Mouse (Mus musculus): ENCODE data around the gene Slc37a1. TPM values are rescaled to one million over a fixed set of nuclear protein-coding genes. Genes with fewer than 3 reads are reported as not detected.

Gene Slc37a1
- polyA plus RNA-seq, 1 experiment from 2014 or later, result 9.0 TPM

- H3K27me3 ChIP-seq (replicated peaks), result no peaks in the 10 kb centered on the region
- no peak for ATAC-seq (ENCODE audit: low FRiP score)
- H3K4me3 ChIP-seq (replicated peaks), result no peak overlapping the region
- H3K9ac ChIP-seq (replicated peaks), result no peak overlapping the region
- no peak overlapping the region for H3K27ac ChIP-seq (replicated peaks)
- peaks cover 21% of the 10 kb centered on the region for H3K4me1 ChIP-seq
- H3K36me3 ChIP-seq, result no peaks in the 10 kb centered on the region
- 79% methylated on average over 2 of the region's 2 CpGs for WGBS
- H3K9me3 ChIP-seq (replicated peaks), result no peaks in the 10 kb centered on the region
- no peak overlapping the region for H3K4me2 ChIP-seq
These were observed 107.2 kb downstream of the Slc37a1 start for GRCm38 (mm10) chr17:31393811-31394210.

DNA sequence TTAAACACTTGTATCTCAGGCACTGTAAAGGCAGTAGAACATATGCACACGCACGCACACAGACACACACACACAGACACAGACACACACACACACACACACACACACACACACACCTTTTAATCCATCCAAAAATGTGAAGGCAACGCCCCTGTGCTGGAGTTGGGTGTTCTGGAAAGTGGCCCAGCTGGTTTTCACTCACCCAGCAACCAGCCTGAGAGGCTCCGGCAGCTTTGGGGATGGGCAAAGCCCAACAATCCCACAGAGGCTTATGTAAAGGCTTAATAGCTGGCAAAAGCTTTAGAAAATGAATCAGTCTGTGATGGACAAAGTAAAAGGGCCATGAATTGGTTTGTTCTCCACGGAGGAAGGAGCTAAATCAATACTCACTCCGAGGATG is 113.7 kb downstream of the Slc37a1 start:
- Histone ChIP-seq H3K4me3 (replicated peaks) (no peak overlapping the region), H3K27me3 (replicated peaks) (no peaks in the 10 kb centered on the region), H3K9me3 (replicated peaks) (no peaks in the 10 kb centered on the region), H3K27ac (replicated peaks) (no peak overlapping the region), H3K36me3 (no peaks in the 10 kb centered on the region), H3K9ac (replicated peaks) (no peak overlapping the region), H3K4me1 (peaks cover 19% of the 10 kb centered on the region), H3K4me2 (no peak overlapping the region)
- no peak for ATAC-seq (ENCODE audit: low FRiP score)
- WGBS, result 75% methylated on average over 6 of the region's 6 CpGs

Other genes starting within 250 kb of the Slc37a1 start
- gene Abcg1, start 229.1 kb upstream of the Slc37a1 start, polyA plus RNA-seq (2015; fragmentation: Nextera tagmentation; extraction: Ambion mirVana), result 18.5 and 19.9 TPM in 2 replicates
- 3.2 and 32.6 TPM in 2 replicates for gene Tff3, start 157.1 kb upstream of the Slc37a1 start, polyA plus RNA-seq (2015; fragmentation: Nextera tagmentation; extraction: Ambion mirVana)
- not detected in 2 replicates for gene Tff2, start 142.5 kb upstream of the Slc37a1 start, polyA plus RNA-seq (2015; fragmentation: Nextera tagmentation; extraction: Ambion mirVana)
- gene Tff1, start 121.5 kb upstream of the Slc37a1 start, polyA plus RNA-seq (2015; fragmentation: Nextera tagmentation; extraction: Ambion mirVana), result 4.6 TPM in 1 of 2 replicates, not detected in the other
- gene Tmprss3, start 87.8 kb upstream of the Slc37a1 start, polyA plus RNA-seq (2015; fragmentation: Nextera tagmentation; extraction: Ambion mirVana), result 0.06 TPM in 1 of 2 replicates, not detected in the other
- gene Ubash3a, start 78.9 kb upstream of the Slc37a1 start, polyA plus RNA-seq (2015; fragmentation: Nextera tagmentation; extraction: Ambion mirVana), result 7.3 TPM in 1 of 2 replicates, not detected in the other
- 3.4 and 3.9 TPM in 2 replicates for gene Rsph1, start 9.4 kb upstream of the Slc37a1 start, polyA plus RNA-seq (2015; fragmentation: Nextera tagmentation; extraction: Ambion mirVana)
- gene Pde9a, start 99.4 kb downstream of the Slc37a1 start, polyA plus RNA-seq (2015; fragmentation: Nextera tagmentation; extraction: Ambion mirVana), result 24.9 and 25.8 TPM in 2 replicates
- 32.7 and 34.2 TPM in 2 replicates for gene Wdr4, start 233.2 kb downstream of the Slc37a1 start, polyA plus RNA-seq (2015; fragmentation: Nextera tagmentation; extraction: Ambion mirVana)
- gene Ndufv3, start 233.3 kb downstream of the Slc37a1 start, polyA plus RNA-seq (2015; fragmentation: Nextera tagmentation; extraction: Ambion mirVana), result 435 and 492 TPM in 2 replicates

All from neural tube, embryonic 15.5 days (tissue).